Mouse (Mus musculus): ENCODE measurements around the gene Nlrp4e.
"Not testable (repeated sequence)": the region's sequence is repeated elsewhere in the genome, so short reads cannot be mapped to it uniquely, and the experiment has no call there.

Gene Nlrp4e

GRCm38 (mm10) chr7:23300892-23301291 lies at the start of gene Nlrp4e:
Gene Nlrp4e, plus strand, starts transcription at chr7:23301192.
- DNase-seq (ENCODE audit: low spot score) = not testable (repeated sequence)

DNA sequence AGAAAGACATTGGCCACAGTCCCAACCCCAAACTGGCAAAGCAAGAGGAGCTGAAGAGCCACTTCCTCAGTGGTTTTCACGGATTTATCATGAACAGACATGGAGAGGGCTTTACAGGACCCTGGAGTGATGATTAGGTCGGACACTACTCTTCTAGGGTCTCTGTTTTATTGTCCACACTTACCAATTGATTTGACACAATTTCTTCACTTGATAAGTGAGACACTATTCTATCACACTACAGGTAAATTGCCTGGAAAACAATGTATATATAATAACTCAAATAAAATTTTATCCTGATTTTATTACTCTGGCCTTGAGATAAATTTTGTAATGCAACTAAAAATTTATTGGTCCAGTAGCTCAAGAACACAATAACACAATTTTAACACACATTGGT lies 49.4 kb upstream of the Nlrp4e start, which contains the start of gene Vmn1r166:
Gene Vmn1r166, minus strand, starts transcription at position 101 of the 400 bp plus-strand sequence.
- DNase-seq (ENCODE audit: low spot score) = not testable (repeated sequence)

DNA sequence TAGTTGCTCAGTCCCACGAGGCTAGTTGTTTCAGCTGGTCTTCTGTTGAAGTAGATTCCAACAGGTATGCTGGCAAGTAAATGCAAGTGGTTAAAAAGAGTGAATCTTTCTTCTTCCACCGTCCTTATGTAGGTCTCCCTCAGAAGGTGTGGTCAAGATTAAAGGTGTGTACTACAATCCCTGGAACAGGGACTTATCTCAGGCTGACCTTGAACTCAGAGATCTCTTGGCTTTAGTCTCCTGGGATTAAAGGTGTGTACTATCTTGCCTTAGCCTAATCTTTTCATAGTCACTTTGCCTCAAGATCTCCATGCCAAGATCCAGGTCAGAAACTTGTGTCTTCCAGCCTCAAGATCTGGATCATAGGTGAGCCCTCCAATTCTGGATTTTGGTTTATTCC lies 22.2 kb upstream of the Nlrp4e start, which contains the start of gene Gm6902:
Gene Gm6902, minus strand, starts transcription at position 101 of the 400 bp plus-strand sequence.
- not testable (repeated sequence) for DNase-seq (ENCODE audit: low spot score)

GRCm38 (mm10) chr7:23358311-23358710 lies 57.3 kb downstream of the Nlrp4e start:
- not testable (repeated sequence) for DNase-seq (ENCODE audit: low spot score)

DNA sequence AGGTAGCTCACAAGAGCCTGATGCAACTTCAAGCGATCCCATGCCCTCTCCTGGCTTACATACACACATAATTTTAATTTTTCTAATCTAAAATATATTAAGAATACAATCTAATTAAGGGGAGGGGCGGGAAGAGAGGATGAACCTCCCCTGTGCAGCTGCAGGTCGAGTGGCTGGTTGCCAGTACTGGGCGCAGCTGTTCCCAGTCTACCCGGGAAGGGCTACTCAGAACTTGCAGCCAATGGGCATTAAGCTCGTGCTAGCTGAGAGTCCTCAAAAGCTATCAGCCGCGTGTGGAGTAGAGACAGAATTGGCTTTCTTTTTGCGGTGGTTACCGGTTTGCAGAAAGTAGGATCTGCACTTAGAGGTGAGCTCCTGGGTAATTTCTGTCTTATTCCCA lies 84.6 kb downstream of the Nlrp4e start, which contains the start of gene Nlrp5:
Gene Nlrp5, plus strand, starts transcription at position 301 of the 400 bp plus-strand sequence.
- DNase-seq (ENCODE audit: low spot score) = no peak

Measured in left cerebral cortex, adult 11 months (tissue).